Mouse (Mus musculus): ENCODE data around the gene Inka1. TPM values are rescaled to one million over a fixed set of nuclear protein-coding genes. Genes with fewer than 3 reads are reported as not detected.
"Not testable (repeated sequence)": the region's sequence is repeated elsewhere in the genome, so short reads cannot be mapped to it uniquely, and the experiment has no call there.

Inka1 gene
- 90.4 and 97.1 TPM in 2 replicates for polyA plus RNA-seq (2015; fragmentation: Nextera tagmentation; extraction: Ambion mirVana)

- under 1% methylated on average over 58 of the region's 58 CpGs for WGBS
Measured at GRCm38 (mm10) chr9:107985131-107986119, at the start of gene Inka1. TSS of gene Inka1 (minus strand) at chr9:107985879.

DNA sequence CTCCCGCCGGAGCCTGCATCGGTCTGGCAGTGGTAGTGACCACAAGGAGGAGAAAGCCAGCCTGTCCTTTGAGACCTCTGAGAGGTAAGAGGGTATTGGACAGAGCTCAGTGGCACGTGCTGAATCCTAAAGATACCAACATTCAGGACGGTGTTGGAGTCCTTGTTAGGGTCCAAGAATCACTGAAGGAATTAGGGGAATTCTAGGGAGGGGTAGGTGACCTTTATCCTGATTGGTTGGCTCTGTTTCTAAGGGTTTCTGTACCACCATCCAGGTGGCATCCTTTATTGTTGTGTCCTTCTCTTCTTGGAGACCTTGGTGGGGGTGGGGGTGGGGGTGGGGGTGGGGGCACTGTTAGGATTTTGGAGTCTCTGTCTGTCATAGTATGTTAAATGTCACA lies 46.4 kb upstream of the Inka1 start:
- no peak overlapping the region for H3K9ac ChIP-seq

More at GRCm38 (mm10) chr9:107985131-107986119, at the start of gene Inka1:
- no peaks in the 10 kb centered on the region for H3K36me3 ChIP-seq
- peak within 1 kb of the TSS; percentile 84 for H3K4me3 ChIP-seq (replicated peaks)
- H3K9ac ChIP-seq: peak within 1 kb of the TSS; percentile 61
- peak within 1 kb of the TSS; percentile 80 for H3K4me2 ChIP-seq (replicated peaks)
- ATAC-seq (ENCODE audit: insufficient number of reproducible peaks, low FRiP score, low TSS enrichment, low read depth): peak; percentile 71
- peak within 1 kb of the TSS; percentile 98 for H3K27ac ChIP-seq (replicated peaks)
- H3K4me1 ChIP-seq: peaks cover 57% of the 10 kb centered on the region
- H3K27me3 ChIP-seq: no peaks in the 10 kb centered on the region
- no peaks in the 10 kb centered on the region for H3K9me3 ChIP-seq (replicated peaks)

DNA sequence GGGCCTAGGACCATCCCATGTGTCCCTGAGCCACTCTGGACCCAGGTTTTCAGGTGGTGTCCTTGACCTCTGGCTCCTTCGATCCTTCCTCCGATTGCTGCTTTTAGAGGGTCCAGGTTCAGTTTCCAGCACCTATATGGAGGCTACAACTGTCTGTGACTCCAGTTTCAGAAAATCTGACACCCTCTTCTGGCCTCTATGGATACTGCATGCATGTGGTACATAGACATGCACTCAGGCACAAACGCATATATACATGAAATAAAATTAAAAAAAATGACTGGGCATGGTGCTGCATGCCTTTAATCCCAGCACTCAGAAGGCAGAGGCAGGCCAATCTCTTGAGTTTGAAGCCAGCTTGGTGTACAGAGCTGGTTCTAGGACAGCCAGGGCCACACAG lies 42.2 kb upstream of the Inka1 start:
- H3K36me3 ChIP-seq: peaks cover 56% of the 10 kb centered on the region
- 96% methylated on average over 3 of the region's 3 CpGs for WGBS

More for the DNA sequence above, 46.4 kb upstream of the Inka1 start:
- Histone ChIP-seq H3K4me2 (replicated peaks) (no peak overlapping the region), H3K36me3 (peaks cover 49% of the 10 kb centered on the region), H3K4me3 (replicated peaks) (no peak overlapping the region), H3K4me1 (no peaks in the 10 kb centered on the region), H3K27me3 (no peaks in the 10 kb centered on the region), H3K27ac (replicated peaks) (no peak overlapping the region), H3K9me3 (replicated peaks) (no peaks in the 10 kb centered on the region)
- WGBS: 89% methylated on average over 5 of the region's 5 CpGs
- no peak for ATAC-seq (ENCODE audit: insufficient number of reproducible peaks, low FRiP score, low TSS enrichment, low read depth)

GRCm38 (mm10) chr9:108026584-108026983 lies 40.9 kb upstream of the Inka1 start:
- Histone ChIP-seq H3K9ac (no peak overlapping the region), H3K4me1 (no peaks in the 10 kb centered on the region), H3K4me2 (replicated peaks) (no peak overlapping the region), H3K27me3 (no peaks in the 10 kb centered on the region), H3K4me3 (replicated peaks) (no peak overlapping the region), H3K36me3 (peaks cover 47% of the 10 kb centered on the region), H3K9me3 (replicated peaks) (no peaks in the 10 kb centered on the region), H3K27ac (replicated peaks) (no peak overlapping the region)
- WGBS: 88% methylated on average over 3 of the region's 3 CpGs
- ATAC-seq (ENCODE audit: insufficient number of reproducible peaks, low FRiP score, low TSS enrichment, low read depth): no peak

More for the DNA sequence above, 42.2 kb upstream of the Inka1 start:
- ATAC-seq (ENCODE audit: insufficient number of reproducible peaks, low FRiP score, low TSS enrichment, low read depth): no peak
- H3K4me3 ChIP-seq (replicated peaks): no peak overlapping the region
- H3K4me2 ChIP-seq (replicated peaks): no peak overlapping the region
- no peak overlapping the region for H3K9ac ChIP-seq
- no peaks in the 10 kb centered on the region for H3K9me3 ChIP-seq (replicated peaks)
- H3K4me1 ChIP-seq: no peaks in the 10 kb centered on the region
- H3K27ac ChIP-seq (replicated peaks): no peak overlapping the region
- H3K27me3 ChIP-seq: no peaks in the 10 kb centered on the region

DNA sequence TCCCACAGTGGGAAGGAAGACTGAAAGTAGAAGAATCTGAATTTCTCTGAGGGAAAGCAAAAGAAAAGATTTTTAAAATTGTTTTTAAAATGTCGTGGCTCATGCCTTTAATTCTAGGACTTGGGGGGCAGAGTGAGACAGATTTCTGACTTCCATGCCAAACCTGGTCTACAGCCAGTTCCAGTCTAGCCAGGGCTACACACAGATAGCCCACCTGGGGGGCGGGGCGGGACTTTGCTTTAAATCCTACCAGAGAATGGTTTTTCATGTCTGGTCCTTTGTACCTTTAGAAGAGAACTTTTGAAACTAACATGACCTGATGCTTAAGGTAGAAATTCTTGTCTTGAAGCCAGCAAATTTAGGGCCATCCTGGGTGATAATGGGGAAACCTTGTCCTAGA lies 37.5 kb upstream of the Inka1 start:
- Histone ChIP-seq H3K4me3 (replicated peaks) (no peak overlapping the region), H3K9ac (no peak overlapping the region), H3K9me3 (replicated peaks) (no peaks in the 10 kb centered on the region), H3K4me2 (replicated peaks) (no peak overlapping the region), H3K4me1 (no peaks in the 10 kb centered on the region), H3K36me3 (peaks cover 38% of the 10 kb centered on the region), H3K27me3 (no peaks in the 10 kb centered on the region), H3K27ac (replicated peaks) (no peak overlapping the region)
- 84% methylated on average over 3 of the region's 3 CpGs for WGBS
- ATAC-seq (ENCODE audit: insufficient number of reproducible peaks, low FRiP score, low TSS enrichment, low read depth): no peak

- Histone ChIP-seq H3K4me3 (replicated peaks) (no peak overlapping the region), H3K9me3 (replicated peaks) (no peaks in the 10 kb centered on the region), H3K4me1 (no peaks in the 10 kb centered on the region), H3K27ac (replicated peaks) (no peak overlapping the region), H3K4me2 (replicated peaks) (no peak overlapping the region), H3K9ac (no peak overlapping the region), H3K36me3 (peaks cover 25% of the 10 kb centered on the region), H3K27me3 (no peaks in the 10 kb centered on the region)
- no peak for ATAC-seq (ENCODE audit: insufficient number of reproducible peaks, low FRiP score, low TSS enrichment, low read depth)
- 93% methylated on average over 1 of the region's 1 CpGs for WGBS
Measured at GRCm38 (mm10) chr9:108020741-108021140, 35.1 kb upstream of the Inka1 start.

GRCm38 (mm10) chr9:108017127-108017526 lies 31.4 kb upstream of the Inka1 start:
- ATAC-seq (ENCODE audit: insufficient number of reproducible peaks, low FRiP score, low TSS enrichment, low read depth): no peak
- 79% methylated on average over 3 of the region's 3 CpGs for WGBS
- H3K9ac ChIP-seq: no peak overlapping the region
- H3K27ac ChIP-seq (replicated peaks): no peak overlapping the region
- no peak overlapping the region for H3K4me2 ChIP-seq (replicated peaks)
- H3K4me3 ChIP-seq (replicated peaks): no peak overlapping the region
- no peaks in the 10 kb centered on the region for H3K27me3 ChIP-seq
- peaks cover 13% of the 10 kb centered on the region; the same call in 1 of the 2 replicates for H3K36me3 ChIP-seq
- no peaks in the 10 kb centered on the region for H3K4me1 ChIP-seq
- no peaks in the 10 kb centered on the region for H3K9me3 ChIP-seq (replicated peaks)

DNA sequence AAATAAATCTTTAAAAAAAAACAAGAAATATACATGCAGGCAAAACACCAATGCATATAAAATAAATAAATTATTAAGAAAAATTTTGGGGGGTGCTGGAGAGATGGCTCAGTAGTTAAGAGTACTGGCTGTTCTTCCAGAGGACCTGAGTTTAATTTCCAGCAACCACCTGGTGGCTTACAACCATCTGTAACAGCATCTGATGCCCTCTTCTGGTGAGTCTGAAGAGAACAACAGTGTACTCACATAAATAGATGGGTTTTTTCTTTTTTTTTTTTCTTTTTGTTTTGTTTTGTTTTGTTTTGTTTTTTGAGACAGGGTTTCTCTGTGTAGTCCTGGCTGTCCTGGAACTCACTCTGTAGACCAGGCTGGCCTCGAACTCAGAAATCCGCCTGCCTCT lies 27.9 kb upstream of the Inka1 start:
- not testable (repeated sequence) for H3K9ac ChIP-seq; H3K4me1 ChIP-seq; H3K4me3 ChIP-seq (replicated peaks); H3K27me3 ChIP-seq; H3K27ac ChIP-seq (replicated peaks); H3K4me2 ChIP-seq (replicated peaks); ATAC-seq (ENCODE audit: insufficient number of reproducible peaks, low FRiP score, low TSS enrichment, low read depth); H3K9me3 ChIP-seq (replicated peaks)
- 99% methylated on average over 2 of the region's 2 CpGs for WGBS
- H3K36me3 ChIP-seq: peaks cover 13% of the 10 kb centered on the region; the same call in 1 of the 2 replicates

DNA sequence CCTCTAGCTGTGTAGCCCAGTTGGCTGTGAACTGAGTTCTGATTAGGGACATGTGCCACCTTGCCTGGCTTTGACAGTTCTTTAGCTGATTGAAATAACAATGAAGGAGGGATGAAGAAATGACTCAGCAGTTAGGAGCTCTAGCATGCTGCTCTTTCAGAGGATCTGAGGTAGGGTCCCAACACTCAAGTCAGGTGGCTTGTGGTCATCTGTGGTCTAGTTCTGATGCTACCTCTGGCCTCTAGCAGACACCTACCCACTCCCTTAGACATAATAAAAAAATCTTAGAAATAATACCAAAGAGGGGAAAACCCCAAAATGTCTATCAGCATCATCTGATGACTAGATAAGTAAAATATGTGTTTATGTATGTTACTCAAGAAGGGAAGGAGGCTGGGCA lies 24.7 kb upstream of the Inka1 start:
- Histone ChIP-seq H3K27me3 (no peaks in the 10 kb centered on the region), H3K9me3 (replicated peaks) (no peaks in the 10 kb centered on the region), H3K4me1 (no peaks in the 10 kb centered on the region), H3K4me2 (replicated peaks) (no peak overlapping the region), H3K9ac (no peak overlapping the region), H3K27ac (replicated peaks) (no peak overlapping the region), H3K36me3 (peaks cover 9% of the 10 kb centered on the region; the same call in 1 of the 2 replicates), H3K4me3 (replicated peaks) (no peak overlapping the region)
- ATAC-seq (ENCODE audit: insufficient number of reproducible peaks, low FRiP score, low TSS enrichment, low read depth): no peak

DNA sequence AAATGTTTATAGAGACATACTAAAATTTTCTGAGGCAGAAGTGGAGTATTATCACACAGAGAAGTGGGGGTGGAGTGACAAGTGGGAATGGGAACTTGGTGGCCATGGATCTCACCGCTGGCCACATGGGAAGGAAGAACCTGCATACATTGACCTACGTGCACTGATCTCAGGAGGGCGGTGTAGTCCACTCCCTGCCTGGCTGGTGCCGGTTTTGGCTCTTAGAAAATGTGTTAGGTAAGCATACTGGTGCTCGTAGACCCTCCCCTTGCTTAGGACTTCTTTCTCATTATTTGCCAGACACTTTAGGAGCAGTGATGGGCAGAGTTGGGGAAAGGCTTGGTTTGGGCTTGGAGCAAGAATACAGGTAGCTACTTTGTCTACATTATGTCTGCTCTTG lies 22.4 kb upstream of the Inka1 start:
- Histone ChIP-seq H3K9ac (no peak overlapping the region), H3K36me3 (0 out of 2 replicates have a peak, but pooled peaks cover 5% of the 10 kb centered on the region), H3K4me1 (peaks cover 18% of the 10 kb centered on the region), H3K4me3 (replicated peaks) (no peak overlapping the region), H3K27me3 (no peaks in the 10 kb centered on the region), H3K27ac (replicated peaks) (no peak overlapping the region), H3K9me3 (replicated peaks) (no peaks in the 10 kb centered on the region), H3K4me2 (replicated peaks) (no peak overlapping the region)
- no peak for ATAC-seq (ENCODE audit: insufficient number of reproducible peaks, low FRiP score, low TSS enrichment, low read depth)
- 85% methylated on average over 5 of the region's 5 CpGs for WGBS

DNA sequence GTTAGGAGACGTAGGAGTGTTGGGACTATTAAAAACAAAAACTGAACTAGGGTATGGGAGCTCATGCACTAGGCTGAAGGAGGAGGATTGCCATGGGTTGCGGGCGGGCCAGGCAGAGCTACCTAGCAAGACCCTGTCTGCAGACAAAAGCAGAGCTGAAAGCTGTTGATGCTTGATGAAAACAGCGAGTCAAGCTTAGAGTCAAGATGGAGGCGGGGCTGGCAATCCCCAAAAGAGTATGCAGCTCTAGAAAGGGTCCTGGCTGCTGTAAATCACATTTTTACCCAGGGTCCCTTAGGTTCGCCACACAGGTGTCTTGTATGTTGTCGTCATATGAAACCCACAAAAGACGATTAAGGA lies 17.8 kb upstream of the Inka1 start:
- WGBS: 9% methylated on average over 8 of the region's 8 CpGs
- Histone ChIP-seq H3K27ac (replicated peaks) (peak overlapping the region; percentile 96), H3K4me1 (peaks cover 26% of the 10 kb centered on the region), H3K4me2 (replicated peaks) (peak overlapping the region; percentile 63), H3K9ac (peak overlapping the region; percentile 99), H3K27me3 (no peaks in the 10 kb centered on the region), H3K9me3 (replicated peaks) (no peaks in the 10 kb centered on the region), H3K36me3 (no peaks in the 10 kb centered on the region), H3K4me3 (replicated peaks) (peak overlapping the region; percentile 100)
- no peak for ATAC-seq (ENCODE audit: insufficient number of reproducible peaks, low FRiP score, low TSS enrichment, low read depth)
